Mouse (Mus musculus): Measurements from ENCODE around the gene Atp5g2. TPM values are rescaled to one million over a fixed set of nuclear protein-coding genes. Genes with fewer than 3 reads are reported as not detected.

Atp5g2 gene
- polyA plus RNA-seq, 1 experiment = 253 TPM

GRCm38 (mm10) chr15:102623121-102623520 is 49.0 kb downstream of the Atp5g2 start:
- 73% methylated on average over 3 of the region's 3 CpGs for WGBS
- Histone ChIP-seq H3K27me3 (ENCODE audit: control insufficient read depth, insufficient read depth, low read length) (no peaks in the 10 kb centered on the region), H3K36me3 (ENCODE audit: control insufficient read depth, insufficient read depth, low read length) (no peaks in the 10 kb centered on the region; the same call in 1 of the 2 replicates), H3K4me3 (ENCODE audit: extremely low read depth, insufficient read depth, insufficient read length) (no peak overlapping the region), H3K27ac (ENCODE audit: insufficient read depth, low read length) (no peak overlapping the region), H3K4me1 (ENCODE audit: control insufficient read depth, insufficient read depth, insufficient read length) (peaks cover 9% of the 10 kb centered on the region; the same call in 1 of the 2 replicates)
- no peak for TF ChIP-seq CTCF (IDR thresholded peaks at IDR 0.05; ENCODE audit: extremely low read depth, insufficient read depth, insufficient read length, insufficient replicate concordance)
- no peak for TF ChIP-seq POLR2A (IDR thresholded peaks at IDR 0.05; ENCODE audit: low read depth, low read length)
- no peak for DNase-seq (ENCODE audit: low read depth in 1 of 2, low spot score in 2 of 2)

GRCm38 (mm10) chr15:102622536-102622935 is 49.6 kb downstream of the Atp5g2 start:
- Histone ChIP-seq H3K36me3 (ENCODE audit: control insufficient read depth, insufficient read depth, low read length) (no peaks in the 10 kb centered on the region; the same call in 1 of the 2 replicates), H3K4me3 (ENCODE audit: extremely low read depth, insufficient read depth, insufficient read length) (no peak overlapping the region), H3K27ac (ENCODE audit: insufficient read depth, low read length) (no peak overlapping the region), H3K27me3 (ENCODE audit: control insufficient read depth, insufficient read depth, low read length) (no peaks in the 10 kb centered on the region), H3K4me1 (ENCODE audit: control insufficient read depth, insufficient read depth, insufficient read length) (peaks cover 9% of the 10 kb centered on the region)
- TF ChIP-seq POLR2A (IDR thresholded peaks at IDR 0.05; ENCODE audit: low read depth, low read length) = no peak
- no peak for TF ChIP-seq CTCF (IDR thresholded peaks at IDR 0.05; ENCODE audit: extremely low read depth, insufficient read depth, insufficient read length, insufficient replicate concordance)
- DNase-seq (ENCODE audit: low read depth in 1 of 2, low spot score in 2 of 2) = no peak

GRCm38 (mm10) chr15:102620765-102621164 is 51.4 kb downstream of the Atp5g2 start:
- H3K4me3 ChIP-seq (ENCODE audit: extremely low read depth, insufficient read depth, insufficient read length) = no peak overlapping the region
- no peak overlapping the region for H3K27ac ChIP-seq (ENCODE audit: insufficient read depth, low read length)
- 81% methylated on average over 1 of the region's 1 CpGs for WGBS
- peaks cover 9% of the 10 kb centered on the region for H3K4me1 ChIP-seq (ENCODE audit: control insufficient read depth, insufficient read depth, insufficient read length)
- no peaks in the 10 kb centered on the region; the same call in 1 of the 2 replicates for H3K36me3 ChIP-seq (ENCODE audit: control insufficient read depth, insufficient read depth, low read length)
- TF ChIP-seq CTCF (IDR thresholded peaks at IDR 0.05; ENCODE audit: extremely low read depth, insufficient read depth, insufficient read length, insufficient replicate concordance) = no peak
- no peaks in the 10 kb centered on the region for H3K27me3 ChIP-seq (ENCODE audit: control insufficient read depth, insufficient read depth, low read length)
- no peak for DNase-seq (ENCODE audit: low read depth in 1 of 2, low spot score in 2 of 2)

- Histone ChIP-seq H3K4me3 (ENCODE audit: extremely low read depth, insufficient read depth, insufficient read length) (no peak overlapping the region), H3K27me3 (ENCODE audit: control insufficient read depth, insufficient read depth, low read length) (no peaks in the 10 kb centered on the region), H3K4me1 (ENCODE audit: control insufficient read depth, insufficient read depth, insufficient read length) (peaks cover 9% of the 10 kb centered on the region), H3K36me3 (ENCODE audit: control insufficient read depth, insufficient read depth, low read length) (no peaks in the 10 kb centered on the region; the same call in 1 of the 2 replicates), H3K27ac (ENCODE audit: insufficient read depth, low read length) (no peak overlapping the region)
- DNase-seq (ENCODE audit: low read depth in 1 of 2, low spot score in 2 of 2) = no peak
- no peak for TF ChIP-seq CTCF (IDR thresholded peaks at IDR 0.05; ENCODE audit: extremely low read depth, insufficient read depth, insufficient read length, insufficient replicate concordance)
- no peak for TF ChIP-seq POLR2A (IDR thresholded peaks at IDR 0.05; ENCODE audit: low read depth, low read length)
- WGBS = 90% methylated on average over 5 of the region's 5 CpGs
Measured at GRCm38 (mm10) chr15:102619486-102619885, 52.7 kb downstream of the Atp5g2 start.

GRCm38 (mm10) chr15:102617654-102618053 is 54.5 kb downstream of the Atp5g2 start:
- no peaks in the 10 kb centered on the region for H3K27me3 ChIP-seq (ENCODE audit: control insufficient read depth, insufficient read depth, low read length)
- no peaks in the 10 kb centered on the region; the same call in 1 of the 2 replicates for H3K36me3 ChIP-seq (ENCODE audit: control insufficient read depth, insufficient read depth, low read length)
- no peak overlapping the region; the same call in 1 of the 2 replicates for H3K27ac ChIP-seq (ENCODE audit: insufficient read depth, low read length)
- H3K4me3 ChIP-seq (ENCODE audit: extremely low read depth, insufficient read depth, insufficient read length) = peak overlapping the region; percentile 23; the same call in 1 of the 2 replicates
- H3K4me1 ChIP-seq (ENCODE audit: control insufficient read depth, insufficient read depth, insufficient read length) = no peaks in the 10 kb centered on the region; the same call in none of the 2 replicates
- no peak for TF ChIP-seq POLR2A (IDR thresholded peaks at IDR 0.05; ENCODE audit: low read depth, low read length)
- no peak for DNase-seq (ENCODE audit: low read depth in 1 of 2, low spot score in 2 of 2)
- WGBS = 16% methylated on average over 1 of the region's 1 CpGs

- no peaks in the 10 kb centered on the region for H3K27me3 ChIP-seq (ENCODE audit: control insufficient read depth, insufficient read depth, low read length)
- H3K4me3 ChIP-seq (ENCODE audit: extremely low read depth, insufficient read depth, insufficient read length) = no peak overlapping the region
- no peaks in the 10 kb centered on the region; the same call in none of the 2 replicates for H3K4me1 ChIP-seq (ENCODE audit: control insufficient read depth, insufficient read depth, insufficient read length)
- H3K36me3 ChIP-seq (ENCODE audit: control insufficient read depth, insufficient read depth, low read length) = no peaks in the 10 kb centered on the region; the same call in 1 of the 2 replicates
- 67% methylated on average over 2 of the region's 2 CpGs for WGBS
- H3K27ac ChIP-seq (ENCODE audit: insufficient read depth, low read length) = no peak overlapping the region
- TF ChIP-seq POLR2A (IDR thresholded peaks at IDR 0.05; ENCODE audit: low read depth, low read length) = no peak
- TF ChIP-seq CTCF (IDR thresholded peaks at IDR 0.05; ENCODE audit: extremely low read depth, insufficient read depth, insufficient read length, insufficient replicate concordance) = no peak
- DNase-seq (ENCODE audit: low read depth in 1 of 2, low spot score in 2 of 2) = no peak
Measured at GRCm38 (mm10) chr15:102616174-102616573, 56.0 kb downstream of the Atp5g2 start.

- no peak overlapping the region for H3K4me3 ChIP-seq (ENCODE audit: extremely low read depth, insufficient read depth, insufficient read length)
- TF ChIP-seq CTCF (IDR thresholded peaks at IDR 0.05; ENCODE audit: extremely low read depth, insufficient read depth, insufficient read length, insufficient replicate concordance) (no peak), POLR2A (IDR thresholded peaks at IDR 0.05; ENCODE audit: low read depth, low read length) (no peak)
- H3K27ac ChIP-seq (ENCODE audit: insufficient read depth, low read length) = no peak overlapping the region
- H3K4me1 ChIP-seq (ENCODE audit: control insufficient read depth, insufficient read depth, insufficient read length) = no peaks in the 10 kb centered on the region; the same call in none of the 2 replicates
- H3K27me3 ChIP-seq (ENCODE audit: control insufficient read depth, insufficient read depth, low read length) = no peaks in the 10 kb centered on the region
- no peak for DNase-seq (ENCODE audit: low read depth in 1 of 2, low spot score in 2 of 2)
- no peaks in the 10 kb centered on the region for H3K36me3 ChIP-seq (ENCODE audit: control insufficient read depth, insufficient read depth, low read length)
Measured at GRCm38 (mm10) chr15:102614224-102614623, 57.9 kb downstream of the Atp5g2 start.
